Mouse (Mus musculus) limb, embryonic 14.5 days (tissue): ENCODE measurements around the gene Nr2e1. TPM values are rescaled to one million over a fixed set of nuclear protein-coding genes. Genes with fewer than 3 reads are reported as not detected.

Experiments used
- ATAC-seq: fragments of 200-750 bp; cut with Nextera tagmentation; 2 replicates; pipeline ENCODE4 v1.8.0; 2017; ENCODE audit warnings: low read depth, moderate number of reproducible peaks, moderate TSS enrichment; ENCODE audit not compliant: low FRiP score
- DNase-seq: peaks from one replicate; pipeline ENCODE4 v3.0.0-alpha.2; 2015; ENCODE audit warnings: low spot score
- H3K27ac ChIP-seq: fragments of 300-500 bp; sonication (generic); replicated peaks from 2 replicates; pipeline ENCODE4 v1.5.1; 2014; ENCODE audit warnings: low read depth, mild to moderate bottlenecking, low read length, moderate library complexity, mixed read lengths
- H3K27me3 ChIP-seq: fragments of 300-500 bp; sonication (generic); 2 replicates; pipeline ENCODE4 v1.6.1; 2014; ENCODE audit warnings: low read length, mixed read lengths; ENCODE audit not compliant: control insufficient read depth, insufficient read depth
- H3K36me3 ChIP-seq: fragments of 300-500 bp; sonication (generic); 2 replicates; pipeline ENCODE4 v1.6.1; 2014; ENCODE audit warnings: mild to moderate bottlenecking, low read length, moderate library complexity, mixed read lengths; ENCODE audit not compliant: control insufficient read depth, insufficient read depth
- H3K4me1 ChIP-seq: fragments of 300-500 bp; sonication (generic); 2 replicates; pipeline ENCODE4 v1.6.1; 2014; ENCODE audit warnings: antibody characterized with exemption, low read length, mixed read lengths; ENCODE audit not compliant: control insufficient read depth, insufficient read depth
- H3K4me2 ChIP-seq: fragments of 300-500 bp; sonication (generic); replicated peaks from 2 replicates; pipeline ENCODE4 v1.6.1; 2014; ENCODE audit warnings: low read depth, mild to moderate bottlenecking, low read length, moderate library complexity; ENCODE audit not compliant: severe bottlenecking
- H3K4me3 ChIP-seq: fragments of 300-500 bp; sonication (generic); replicated peaks from 2 replicates; pipeline ENCODE4 v1.5.1; 2014; ENCODE audit warnings: low read length
- H3K9ac ChIP-seq: fragments of 300-500 bp; sonication (generic); 2 replicates; pipeline ENCODE4 v1.6.1; 2014; ENCODE audit warnings: mild to moderate bottlenecking, low read depth, low read length, moderate library complexity; ENCODE audit not compliant: severe bottlenecking
- H3K9me3 ChIP-seq: fragments of 300-500 bp; sonication (generic); 2 replicates; pipeline ENCODE4 v1.6.1; 2016; ENCODE audit warnings: low read length; ENCODE audit not compliant: control insufficient read depth
- POLR2A ChIP-seq: fragments of 200-500 bp; IDR thresholded peaks from 2 replicates; pipeline ENCODE4 v1.8.0; 2012; ENCODE audit warnings: inconsistent platforms, mild to moderate bottlenecking, moderate library complexity, borderline replicate concordance; ENCODE audit not compliant: insufficient read depth, insufficient read length; ENCODE audit errors: extremely low read depth
- WGBS: fragments of 180-500 bp; shearing (Covaris S2); extraction: QIAGEN DNeasy Blood & Tissue Kit; methylation state at CpG from one replicate; pipeline ENCODE4 v1.1.7; 2014; 5-methylcytosine and 5-hydroxymethylcytosine counted together
- polyA plus RNA-seq, 2 experiments: library from polyadenylated mRNA; depleted of rRNA in 1 of 2; stranded (reverse) in 1 of 2; unstranded in 1 of 2; fragments of >200 nt; fragmentation: Nextera tagmentation in 1 of 2; extraction: Ambion mirVana in 1 of 2; gene quantifications; 2 replicates each; pipeline versions ENCODE4 v1.2.1 to v1.2.3; 2012 to 2014

Gene Nr2e1
- polyA plus RNA-seq, 2 experiments, result 0.15 TPM; not detected in 1

DNA sequence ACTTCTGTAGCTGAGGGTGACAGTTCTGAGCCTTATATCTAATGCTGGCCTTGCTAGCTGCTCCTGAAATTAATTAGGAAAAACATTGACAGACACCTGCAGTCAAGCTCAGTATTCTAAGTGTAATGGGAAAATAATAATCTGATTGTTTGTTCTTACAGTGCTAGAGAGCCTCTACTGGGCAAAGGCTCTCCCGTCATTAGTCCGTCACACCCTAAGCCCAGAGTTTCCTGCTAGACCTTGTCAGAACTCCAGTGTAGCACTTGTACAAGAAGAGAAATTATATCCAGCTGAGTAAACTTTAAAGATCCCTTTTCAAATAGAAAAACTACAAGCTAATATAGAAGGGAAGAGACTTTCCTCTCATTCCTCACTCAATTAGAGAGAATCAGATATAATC lies 60.5 kb downstream of the Nr2e1 start:
- WGBS, result 53% methylated on average over 2 of the region's 2 CpGs
- DNase-seq (no peak), ATAC-seq (no peak)

GRCm38 (mm10) chr10:42521315-42521981 lies 62.0 kb downstream of the Nr2e1 start:
- no peak for TF ChIP-seq POLR2A
- Histone ChIP-seq H3K4me2 (no peak overlapping the region), H3K9ac (no peak overlapping the region), H3K27me3 (no peaks in the 10 kb centered on the region), H3K9me3 (no peaks in the 10 kb centered on the region), H3K36me3 (peaks cover 16% of the 10 kb centered on the region), H3K4me3 (no peak overlapping the region), H3K4me1 (peaks cover 22% of the 10 kb centered on the region), H3K27ac (no peak overlapping the region)
- ATAC-seq (no peak), DNase-seq (no peak)
- WGBS, result 75% methylated on average over 5 of the region's 5 CpGs

More for the DNA sequence above, 60.5 kb downstream of the Nr2e1 start:
- Histone ChIP-seq H3K9ac (no peak overlapping the region), H3K4me3 (no peak overlapping the region), H3K4me2 (no peak overlapping the region), H3K27me3 (no peaks in the 10 kb centered on the region), H3K9me3 (no peaks in the 10 kb centered on the region), H3K4me1 (peaks cover 22% of the 10 kb centered on the region), H3K36me3 (peaks cover 28% of the 10 kb centered on the region), H3K27ac (no peak overlapping the region)
- TF ChIP-seq POLR2A, result no peak

DNA sequence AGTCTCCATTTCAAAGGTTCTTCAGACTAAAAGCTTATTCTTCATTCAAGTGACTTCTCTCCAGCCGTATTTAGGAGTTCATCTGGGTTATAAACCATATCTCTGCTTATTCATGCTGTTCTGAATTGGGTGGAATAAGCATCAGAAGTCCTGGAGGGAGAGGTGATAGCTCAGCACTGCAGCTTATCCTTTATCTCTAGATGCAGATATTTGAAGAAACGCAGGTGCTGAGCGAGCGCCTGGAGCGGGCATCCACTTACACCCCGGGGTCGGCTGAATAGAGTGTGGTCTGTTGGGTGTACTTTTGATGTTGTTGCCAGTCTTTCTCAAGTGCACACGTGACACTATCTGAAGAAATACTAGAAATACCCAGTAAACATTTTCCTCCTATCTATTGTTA lies 65.1 kb downstream of the Nr2e1 start:
- ATAC-seq, result no peak
- H3K9me3 ChIP-seq, result no peaks in the 10 kb centered on the region
- WGBS, result 91% methylated on average over 8 of the region's 8 CpGs

GRCm38 (mm10) chr10:42514125-42514524 lies 69.3 kb downstream of the Nr2e1 start:
- no peaks in the 10 kb centered on the region for H3K27me3 ChIP-seq
- no peak for TF ChIP-seq POLR2A
- no peak for DNase-seq
- H3K27ac ChIP-seq, result no peak overlapping the region
- no peak overlapping the region for H3K9ac ChIP-seq
- H3K9me3 ChIP-seq, result no peaks in the 10 kb centered on the region
- ATAC-seq, result no peak
- no peak overlapping the region for H3K4me3 ChIP-seq
- H3K4me1 ChIP-seq, result no peaks in the 10 kb centered on the region
- H3K4me2 ChIP-seq, result no peak overlapping the region
- peaks cover 12% of the 10 kb centered on the region for H3K36me3 ChIP-seq

More for the DNA sequence above, 65.1 kb downstream of the Nr2e1 start:
- H3K27ac ChIP-seq, result no peak overlapping the region
- TF ChIP-seq POLR2A, result no peak
- no peak overlapping the region for H3K4me3 ChIP-seq
- no peaks in the 10 kb centered on the region for H3K27me3 ChIP-seq
- H3K9ac ChIP-seq, result no peak overlapping the region
- 0 out of 2 replicates have a peak, but pooled peaks cover 3% of the 10 kb centered on the region for H3K36me3 ChIP-seq
- DNase-seq, result no peak
- H3K4me1 ChIP-seq, result peaks cover 8% of the 10 kb centered on the region
- no peak overlapping the region for H3K4me2 ChIP-seq

Other genes starting within 250 kb of the Nr2e1 start
- gene Afg1l, start 105.1 kb downstream of the Nr2e1 start, polyA plus RNA-seq (2012; rRNA removed), result 4.6 and 5.7 TPM in 2 replicates
- 5.0 and 5.3 TPM in 2 replicates for gene Afg1l, start 105.1 kb downstream of the Nr2e1 start, polyA plus RNA-seq (2014; fragmentation: Nextera tagmentation; extraction: Ambion mirVana)
- gene Snx3, start 81.6 kb downstream of the Nr2e1 start, polyA plus RNA-seq (2012; rRNA removed), result 303 and 383 TPM in 2 replicates
- gene Snx3, start 81.6 kb downstream of the Nr2e1 start, polyA plus RNA-seq (2014; fragmentation: Nextera tagmentation; extraction: Ambion mirVana), result 311 and 312 TPM in 2 replicates
- gene Ostm1, start 190 bp upstream of the Nr2e1 start, polyA plus RNA-seq (2012; rRNA removed), result 6.9 and 7.9 TPM in 2 replicates
- 12.0 and 12.1 TPM in 2 replicates for gene Ostm1, start 190 bp upstream of the Nr2e1 start, polyA plus RNA-seq (2014; fragmentation: Nextera tagmentation; extraction: Ambion mirVana)
- 31.5 and 48.9 TPM in 2 replicates for gene Sec63, start 177.9 kb upstream of the Nr2e1 start, polyA plus RNA-seq (2012; rRNA removed)
- 22.6 and 26.9 TPM in 2 replicates for gene Sec63, start 177.9 kb upstream of the Nr2e1 start, polyA plus RNA-seq (2014; fragmentation: Nextera tagmentation; extraction: Ambion mirVana)